Mouse (Mus musculus) kidney, postnatal 36 days (tissue): ENCODE data around the gene Tmbim4.
A peak's percentile ranks its signal among the peaks of the same experiment; 100 is the strongest.

Source experiments
- DNase-seq, 2 experiments: peaks; one replicate each; pipeline ENCODE4 v3.0.0; 2021 to 2022; ENCODE audit warnings: mixed read lengths in 2 of 2

The Tmbim4 gene

GRCm38 (mm10) chr10:120246994-120247750 lies 45.8 kb downstream of the Tmbim4 start:
- peak; percentile 49 to 54 for DNase-seq

GRCm38 (mm10) chr10:120250911-120251683 lies 49.7 kb downstream of the Tmbim4 start:
- DNase-seq, result no peak

DNA sequence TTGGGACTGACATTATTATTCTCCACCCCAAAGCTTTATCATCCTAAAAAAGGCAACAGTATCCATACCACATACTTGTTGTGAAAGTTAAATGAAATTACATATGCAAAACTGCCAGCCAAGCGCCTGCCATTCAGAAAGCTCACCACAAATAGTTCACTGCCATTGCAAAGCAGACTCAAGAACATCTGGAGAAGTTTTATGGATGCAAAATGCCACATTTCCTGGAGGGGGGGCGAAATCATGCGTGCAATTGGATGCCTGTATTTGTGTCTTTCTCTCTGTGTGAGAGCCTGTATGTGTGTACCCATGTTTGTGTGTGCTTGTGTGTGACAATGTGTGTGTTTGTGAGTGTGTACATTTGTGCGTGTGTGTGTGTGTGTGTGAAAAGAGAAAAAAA lies 50.4 kb downstream of the Tmbim4 start:
- no peak for DNase-seq

DNA sequence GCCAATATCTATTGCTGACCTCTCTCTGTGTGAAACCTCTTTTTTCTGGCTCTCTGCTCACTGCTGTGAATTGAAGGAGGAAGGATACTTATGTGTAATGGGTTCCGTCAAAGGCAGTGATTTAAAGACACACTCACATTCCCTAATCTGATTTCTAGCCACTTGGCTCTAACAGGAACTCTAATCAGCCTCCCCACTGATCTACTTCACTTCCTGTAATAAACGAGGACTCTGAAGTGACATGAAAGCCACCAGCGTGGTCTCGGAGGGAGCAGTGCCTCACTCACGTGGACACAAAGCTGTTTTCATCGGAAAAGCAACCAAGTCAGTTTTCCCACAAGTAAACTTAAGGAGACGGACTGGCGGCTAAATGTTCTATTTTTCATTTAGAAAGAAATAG lies 51.4 kb downstream of the Tmbim4 start:
- no peak for DNase-seq

DNA sequence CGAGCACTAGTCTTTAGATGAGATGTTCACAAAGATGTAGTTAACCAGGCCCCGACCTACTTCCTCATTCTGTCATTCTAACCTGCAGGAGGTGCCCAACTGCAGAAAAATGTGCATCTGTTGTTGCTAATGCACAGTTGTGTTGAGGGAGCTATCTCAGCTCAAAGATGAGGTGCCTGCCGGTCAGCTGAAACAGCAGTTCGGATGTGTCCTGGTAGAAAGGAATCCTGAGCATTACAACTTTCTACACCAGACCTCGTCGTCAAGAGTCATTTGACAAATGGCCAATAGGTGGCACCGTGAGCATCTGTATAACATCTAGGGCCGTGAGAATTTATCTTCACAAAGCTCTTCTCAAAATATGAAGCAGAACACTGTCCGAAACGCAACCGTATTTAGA lies 55.8 kb downstream of the Tmbim4 start:
- peak; percentile 58 to 79 for DNase-seq

DNA sequence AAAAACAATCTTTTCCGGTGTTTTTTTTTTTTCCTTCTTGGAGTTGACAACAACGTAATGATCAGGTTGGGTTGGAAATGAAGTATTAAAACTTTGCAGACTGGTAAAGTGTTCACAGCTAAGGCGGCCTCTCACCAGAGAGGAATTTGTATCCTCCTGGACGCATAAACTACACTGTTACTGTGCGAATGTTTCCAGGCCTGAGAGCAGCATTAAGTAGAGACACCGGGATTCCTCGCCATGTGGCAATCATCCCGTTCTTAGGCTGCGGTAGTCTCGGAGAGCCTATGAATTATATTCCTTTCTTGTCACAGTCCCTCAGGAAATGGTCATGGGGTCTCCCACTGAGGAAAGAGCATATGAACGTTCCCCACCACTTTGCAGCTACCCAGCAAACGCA lies 66.4 kb downstream of the Tmbim4 start:
- no peak for DNase-seq

GRCm38 (mm10) chr10:120269946-120270345 lies 68.6 kb downstream of the Tmbim4 start:
- DNase-seq, result peak in 1 of 2 experiments; percentile 18

DNA sequence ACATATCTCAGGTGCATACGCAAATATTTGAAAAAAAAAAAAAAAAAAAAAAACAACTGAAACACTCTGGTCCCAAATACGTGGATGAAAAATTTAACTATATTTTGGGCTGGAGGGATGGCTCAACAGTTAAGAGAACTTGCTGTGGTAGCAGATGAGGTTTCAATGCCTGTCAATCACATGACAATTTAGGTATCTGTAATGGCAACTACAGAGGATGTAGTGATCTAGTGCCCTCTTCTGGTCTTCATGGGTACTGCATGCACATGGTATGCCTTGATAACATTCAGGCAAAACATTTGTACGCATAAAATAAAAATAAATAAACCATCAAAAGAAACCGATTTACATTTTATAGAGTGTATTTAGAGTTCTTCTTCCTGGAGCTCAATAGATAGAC lies 69.4 kb downstream of the Tmbim4 start:
- peak; percentile 47 to 80 for DNase-seq

DNA sequence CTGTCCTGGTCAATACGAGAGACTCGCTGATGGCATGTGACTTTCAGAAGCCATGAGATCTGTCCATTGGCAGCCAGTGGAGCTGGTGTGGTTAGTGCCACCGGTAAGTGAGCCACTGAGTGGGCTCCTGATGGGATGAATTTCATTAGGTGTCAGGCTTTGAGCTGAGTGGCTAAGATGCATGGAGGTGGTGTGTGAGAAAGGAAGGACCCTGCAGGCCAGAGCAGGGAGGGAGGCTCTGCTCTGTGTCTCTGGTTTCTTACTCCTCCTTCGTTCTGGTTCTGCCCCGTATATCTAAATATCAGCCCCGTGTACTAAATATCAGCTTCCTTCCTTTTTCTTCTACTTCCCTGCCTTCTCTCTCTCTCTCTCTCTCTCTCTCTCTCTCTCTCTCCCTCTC lies 69.9 kb downstream of the Tmbim4 start:
- no peak for DNase-seq

GRCm38 (mm10) chr10:120271879-120272269 lies 70.5 kb downstream of the Tmbim4 start:
- DNase-seq, result no peak

DNA sequence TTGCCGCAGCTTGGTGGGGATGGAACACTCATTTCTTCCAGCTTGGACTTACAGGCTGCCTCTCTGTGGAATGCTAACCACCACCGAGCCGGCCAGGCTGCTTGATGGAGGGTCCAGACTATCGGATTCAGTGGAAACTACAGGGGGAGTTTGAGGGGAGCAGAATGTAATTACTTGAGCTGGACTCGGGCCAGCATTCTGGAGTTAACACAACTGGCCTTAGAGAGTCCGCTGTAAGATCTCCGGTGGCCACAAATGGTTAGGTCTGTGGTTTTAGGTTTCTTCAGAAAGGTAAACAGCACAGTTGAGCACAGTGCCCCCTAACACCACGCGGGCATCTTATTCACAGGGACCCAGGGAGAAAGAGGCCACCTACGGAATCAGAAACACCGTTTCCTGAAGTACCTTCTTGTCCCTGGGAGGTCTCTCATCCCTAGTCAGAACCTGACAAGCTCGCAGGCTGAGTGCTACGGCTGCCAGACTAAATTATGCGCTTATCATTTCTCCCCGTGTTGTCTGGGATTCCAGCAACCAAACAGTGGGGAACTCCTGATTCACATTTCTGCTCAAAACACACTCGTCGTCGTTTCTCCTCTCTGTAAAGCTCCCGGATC lies 71.0 kb downstream of the Tmbim4 start:
- DNase-seq, result peak in 1 of 2 experiments; percentile 10

GRCm38 (mm10) chr10:120273335-120273734 lies 71.9 kb downstream of the Tmbim4 start:
- no peak for DNase-seq
